Mouse (Mus musculus) midbrain, embryonic 14.5 days (tissue): ENCODE data around the gene Tuba3a. TPM values are rescaled to one million over a fixed set of nuclear protein-coding genes. Genes with fewer than 3 reads are reported as not detected.

Experiments used
- microRNA-seq: library from miRNA; unstranded; fragments of <30 nt; microRNA quantifications from one replicate; pipeline ENCODE4, GENCODE M21; 2016
- polyA plus RNA-seq: library from polyadenylated mRNA; unstranded; fragments of >200 nt; fragmentation: Nextera tagmentation; extraction: Ambion mirVana; gene quantifications from 2 replicates; pipeline ENCODE4 v1.2.1, GENCODE M21; 2014

The Tuba3a gene
- polyA plus RNA-seq, 1 experiment from 2014 or later, result not detected

Small RNA genes lying within 50 kb of the gene (microRNA-seq; reads per million reads assigned to microRNA genes)
- not detected for gene Mir8113

Other genes starting within 250 kb of the Tuba3a start
- gene Ing4, start 246.3 kb downstream of the Tuba3a start, polyA plus RNA-seq, result 132 and 144 TPM in 2 replicates
- gene Acrbp, start 236.4 kb downstream of the Tuba3a start, polyA plus RNA-seq, result 16.3 and 16.7 TPM in 2 replicates
- gene Lpar5, start 218.1 kb downstream of the Tuba3a start, polyA plus RNA-seq, result 0.45 and 0.77 TPM in 2 replicates
- gene Chd4, start 190.1 kb downstream of the Tuba3a start, polyA plus RNA-seq, result 70.7 and 90.6 TPM in 2 replicates
- gene Nop2, start 154.1 kb downstream of the Tuba3a start, polyA plus RNA-seq, result 42.7 and 46.3 TPM in 2 replicates
- 15.8 and 18.2 TPM in 2 replicates for gene Iffo1, start 140.8 kb downstream of the Tuba3a start, polyA plus RNA-seq
- 1,501 and 1,547 TPM in 2 replicates for gene Gapdh, start 119.6 kb downstream of the Tuba3a start, polyA plus RNA-seq
- gene Ncapd2, start 94.3 kb downstream of the Tuba3a start, polyA plus RNA-seq, result 40.6 and 50.3 TPM in 2 replicates
- 128 and 141 TPM in 2 replicates for gene Mrpl51, start 94.2 kb downstream of the Tuba3a start, polyA plus RNA-seq
- 5.5 and 10.6 TPM in 2 replicates for gene Vamp1, start 70.5 kb downstream of the Tuba3a start, polyA plus RNA-seq
- 3.0 and 3.3 TPM in 2 replicates for gene Tapbpl, start 54.2 kb downstream of the Tuba3a start, polyA plus RNA-seq
- 1.1 and 1.9 TPM in 2 replicates for gene Cd27, start 49.0 kb downstream of the Tuba3a start, polyA plus RNA-seq
- gene Ltbr, start 27.8 kb upstream of the Tuba3a start, polyA plus RNA-seq, result 10.2 and 13.9 TPM in 2 replicates
- 0.51 and 0.76 TPM in 2 replicates for gene Scnn1a, start 34.6 kb upstream of the Tuba3a start, polyA plus RNA-seq
- gene Tnfrsf1a, start 63.3 kb upstream of the Tuba3a start, polyA plus RNA-seq, result 6.8 and 13.4 TPM in 2 replicates
- 0.08 TPM in 1 of 2 replicates, not detected in the other for gene Plekhg6, start 94.8 kb upstream of the Tuba3a start, polyA plus RNA-seq
- gene Cd9, start 208.7 kb upstream of the Tuba3a start, polyA plus RNA-seq, result 59.8 and 66.5 TPM in 2 replicates